Mouse (Mus musculus) gastrocnemius, adult 8-10 months (tissue): ENCODE data around the gene St3gal2. TPM values are rescaled to one million over a fixed set of nuclear protein-coding genes. Genes with fewer than 3 reads are reported as not detected.
A peak's percentile ranks its signal among the peaks of the same experiment; 100 is the strongest.
"Not testable (repeated sequence)": the region's sequence is repeated elsewhere in the genome, so short reads cannot be mapped to it uniquely, and the experiment has no call there.

Experiments
- DNase-seq, 2 experiments: peaks; one replicate each; pipeline ENCODE4 v3.0.0; 2022; ENCODE audit warnings: low spot score in 2 of 2
- total RNA-seq, 4 experiments: library from RNA; stranded (reverse); gene quantifications; 2 replicates each; pipeline ENCODE4 v1.2.4; 2022

The St3gal2 gene
- total RNA-seq, 4 experiments from 2014 or later = 45.0 to 59.2 (median 50.7) TPM

- no peak for DNase-seq
Observed at GRCm38 (mm10) chr8:110911576-110912570, 7.8 kb upstream of the St3gal2 start.

- DNase-seq = no peak
Observed at GRCm38 (mm10) chr8:110917415-110917814, 2.3 kb upstream of the St3gal2 start.

DNA sequence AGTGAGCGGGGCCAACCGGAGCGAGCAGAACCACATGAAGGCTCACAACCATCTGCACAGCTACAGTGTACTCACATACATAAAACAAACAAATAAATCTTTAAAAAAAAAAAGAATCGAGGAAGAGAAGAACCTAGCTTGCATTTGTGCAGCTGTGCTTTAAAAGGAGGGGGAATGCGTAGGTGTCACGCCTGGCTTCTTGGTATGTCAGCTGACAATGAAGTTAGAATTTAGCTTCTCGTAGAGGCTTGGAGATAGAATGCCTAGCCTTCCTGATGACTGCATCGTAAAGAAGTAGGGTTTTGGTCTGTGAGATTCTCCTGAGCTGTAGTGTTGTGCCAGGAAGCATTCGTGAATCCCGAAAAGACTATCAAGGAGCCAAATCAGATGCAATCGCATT lies 1.7 kb upstream of the St3gal2 start:
- DNase-seq = no peak

DNA sequence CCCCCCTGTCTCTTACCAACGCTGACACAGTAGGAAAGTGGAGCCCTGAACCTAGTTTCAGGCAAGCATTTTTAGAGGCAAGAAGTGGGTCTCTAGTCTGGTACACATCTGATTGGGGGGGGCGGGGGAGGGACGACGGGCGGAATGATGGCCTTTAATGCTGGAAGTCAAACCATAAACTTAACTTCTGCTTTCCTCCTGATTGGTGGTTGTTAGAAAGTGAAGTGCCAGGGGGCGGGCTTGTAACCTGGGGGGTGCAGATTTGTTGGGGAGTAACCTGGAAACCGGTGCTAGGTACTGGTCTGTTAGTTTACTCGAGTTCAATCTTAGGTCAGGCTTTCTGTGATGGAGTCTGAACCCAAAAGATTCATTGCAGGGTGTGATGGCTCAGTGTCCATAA lies 1.3 kb upstream of the St3gal2 start:
- DNase-seq = no peak

- DNase-seq = peak in 1 of 2 experiments; percentile 41
Observed at GRCm38 (mm10) chr8:110920032-110920772, 480 bp downstream of the St3gal2 start.

DNA sequence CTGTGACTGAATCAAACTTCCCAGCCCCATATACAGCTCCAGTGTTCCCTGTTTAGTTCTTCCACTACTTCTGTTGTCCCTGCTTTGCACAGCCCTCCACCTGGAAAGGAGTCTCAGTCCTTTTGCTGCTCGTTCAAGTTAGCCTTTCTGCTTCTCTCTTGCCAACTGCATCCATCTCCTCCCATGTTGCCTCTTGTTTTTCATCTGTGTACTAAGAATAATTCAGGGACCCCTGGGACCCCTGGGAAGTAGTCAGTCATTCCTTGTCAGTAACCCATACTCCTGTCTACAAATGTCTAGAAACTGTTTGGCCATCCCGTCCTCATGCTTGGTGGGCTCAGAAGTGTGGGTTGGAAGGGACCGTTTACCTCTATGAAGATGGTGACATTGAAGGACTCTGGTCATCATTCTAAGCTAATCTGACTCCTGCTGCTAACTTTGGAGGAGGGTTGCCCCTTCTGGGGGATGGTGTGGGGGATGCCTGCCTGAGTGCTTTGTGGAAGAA lies 1.1 kb downstream of the St3gal2 start:
- DNase-seq = no peak

GRCm38 (mm10) chr8:110921492-110922230 lies 1.9 kb downstream of the St3gal2 start:
- peak; percentile 65 to 73 for DNase-seq

DNA sequence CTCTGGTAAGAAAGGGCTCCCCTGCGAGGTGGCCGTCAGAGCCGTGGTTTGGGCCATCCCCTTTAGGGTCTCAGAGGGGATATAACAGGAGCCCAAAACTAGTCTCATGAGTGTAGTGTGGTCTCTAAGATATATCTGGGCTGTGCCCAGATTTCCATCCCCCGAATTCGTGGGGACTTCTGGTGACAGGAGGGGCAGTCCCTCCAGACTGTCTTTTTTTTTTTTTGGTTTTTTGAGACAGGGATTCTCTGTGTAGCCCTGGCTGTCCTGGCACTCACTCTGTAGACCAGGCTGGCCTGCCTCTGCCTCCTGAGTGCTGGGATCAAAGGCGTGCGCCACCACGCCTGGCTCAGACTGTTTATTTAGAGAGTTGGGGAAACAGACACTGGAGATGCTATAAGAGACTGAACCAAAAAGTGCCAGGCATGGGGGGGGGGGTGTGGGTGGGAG lies 6.0 kb downstream of the St3gal2 start:
- no peak for DNase-seq

DNA sequence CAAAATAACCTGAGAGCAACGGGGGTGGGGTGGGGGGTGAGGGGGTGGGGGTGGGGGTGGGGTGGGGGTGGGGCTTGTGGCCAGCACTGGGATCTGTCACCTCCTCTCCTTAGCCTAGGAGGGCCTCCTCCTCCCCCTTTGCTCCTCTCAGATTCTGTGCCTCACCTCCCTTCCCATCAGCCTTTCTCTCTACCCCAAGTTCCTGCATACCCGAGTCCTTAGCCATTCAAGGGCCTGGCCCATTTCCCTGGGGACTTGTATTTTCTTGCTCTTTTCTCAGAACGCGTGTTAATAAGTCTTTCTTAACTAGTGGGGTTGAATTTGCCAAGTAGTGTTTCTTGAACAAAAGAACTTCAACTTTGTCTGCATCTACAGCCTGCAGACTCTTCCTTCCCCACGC lies 7.0 kb downstream of the St3gal2 start:
- no peak for DNase-seq

DNA sequence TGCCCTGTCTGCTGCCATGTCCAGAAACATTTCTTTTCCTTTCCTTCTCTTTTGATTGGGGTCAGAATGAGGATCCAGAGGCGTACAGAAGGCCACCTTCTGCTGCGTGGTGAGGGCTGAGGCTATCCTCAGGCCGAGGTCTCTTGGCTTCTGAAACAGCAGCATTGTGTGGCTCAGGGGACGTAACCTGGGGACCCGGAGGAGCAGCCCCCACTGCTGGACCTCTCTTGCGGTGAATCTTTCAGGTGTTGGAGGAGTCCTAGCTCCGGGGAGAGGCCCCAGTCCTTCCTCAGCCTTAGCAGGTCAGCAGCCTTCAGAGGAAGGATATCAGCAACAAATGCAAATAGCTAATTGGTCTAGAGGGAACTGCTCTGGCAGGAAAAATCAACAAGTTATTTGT lies 8.7 kb downstream of the St3gal2 start:
- DNase-seq = no peak

DNA sequence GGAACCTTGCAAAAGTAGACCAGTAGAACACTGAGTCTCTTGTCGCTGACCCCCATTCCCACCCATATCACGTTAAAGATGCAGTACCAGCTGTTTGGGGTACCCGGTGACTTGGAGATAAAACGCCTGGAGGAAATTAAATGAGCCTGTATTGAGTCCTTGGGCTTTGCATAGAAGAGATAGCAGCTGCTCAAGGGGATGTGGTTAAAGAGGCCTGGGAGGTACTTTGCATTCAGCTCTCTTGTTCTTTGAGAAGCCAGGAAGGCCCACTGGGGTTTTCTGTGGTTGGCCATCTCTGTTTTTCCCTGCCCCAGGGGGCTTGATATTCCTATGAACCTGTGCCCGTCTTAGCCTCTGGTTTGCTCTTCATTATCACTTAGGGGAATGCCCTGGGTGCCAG lies 9.3 kb downstream of the St3gal2 start:
- DNase-seq = no peak

DNA sequence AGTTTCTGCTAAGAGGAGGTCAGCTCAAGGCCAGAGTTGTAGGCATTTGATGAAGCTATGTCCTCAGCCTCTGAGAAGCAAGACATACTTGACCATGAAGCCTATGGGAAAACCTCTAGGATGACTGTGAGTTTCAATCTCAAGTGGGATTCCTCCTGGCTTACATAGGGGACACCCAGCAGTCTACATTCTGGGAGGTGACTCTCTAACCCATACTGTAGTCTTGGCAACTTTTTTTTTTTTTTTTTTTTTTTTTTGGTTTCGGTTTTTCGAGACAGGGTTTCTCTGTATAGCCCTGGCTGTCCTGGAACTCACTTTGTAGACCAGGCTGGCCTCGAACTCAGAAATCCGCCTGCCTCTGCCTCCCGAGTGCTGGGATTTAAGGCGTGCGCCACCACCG lies 9.9 kb downstream of the St3gal2 start:
- not testable (repeated sequence) for DNase-seq

DNA sequence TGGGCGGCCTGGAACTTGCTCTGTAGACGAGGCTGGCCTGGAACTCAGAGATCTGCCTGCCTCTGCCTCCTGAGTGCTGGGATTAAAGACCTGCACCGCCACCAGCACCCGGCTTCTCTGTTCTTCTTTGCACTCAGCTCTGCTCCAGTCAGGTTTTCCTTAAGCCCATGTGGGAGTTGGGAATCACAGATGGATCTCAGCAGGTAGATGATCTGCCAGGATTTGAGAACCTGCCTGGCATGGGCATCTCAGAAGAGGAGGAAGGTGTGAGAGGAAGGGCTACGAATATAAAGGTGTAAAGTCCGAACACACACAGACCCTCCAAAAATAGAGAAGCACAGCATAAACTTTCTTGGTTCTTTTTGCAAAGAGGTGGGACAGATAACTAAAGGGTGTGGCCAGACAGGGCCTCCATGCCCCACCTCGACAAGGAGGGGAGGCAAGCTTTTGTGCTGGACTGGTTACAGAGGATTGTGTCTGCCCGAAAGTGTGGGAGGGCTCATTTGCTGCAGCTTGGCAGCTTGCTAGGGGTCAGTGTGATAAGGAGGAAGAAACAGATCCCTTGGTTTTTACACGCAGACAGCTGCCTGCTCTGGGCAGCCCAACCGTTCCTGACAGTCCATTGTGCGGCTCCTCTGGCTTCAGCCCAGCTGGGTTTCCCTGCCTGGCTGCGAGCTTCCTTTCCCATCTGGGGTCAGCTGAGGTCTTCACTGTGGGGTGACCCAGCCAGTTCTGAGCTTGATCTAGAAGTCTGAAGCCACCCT lies 11.6 kb downstream of the St3gal2 start:
- DNase-seq = peak; percentile 43 to 60

- DNase-seq = no peak
Observed at GRCm38 (mm10) chr8:110932444-110932843, 12.7 kb downstream of the St3gal2 start.

DNA sequence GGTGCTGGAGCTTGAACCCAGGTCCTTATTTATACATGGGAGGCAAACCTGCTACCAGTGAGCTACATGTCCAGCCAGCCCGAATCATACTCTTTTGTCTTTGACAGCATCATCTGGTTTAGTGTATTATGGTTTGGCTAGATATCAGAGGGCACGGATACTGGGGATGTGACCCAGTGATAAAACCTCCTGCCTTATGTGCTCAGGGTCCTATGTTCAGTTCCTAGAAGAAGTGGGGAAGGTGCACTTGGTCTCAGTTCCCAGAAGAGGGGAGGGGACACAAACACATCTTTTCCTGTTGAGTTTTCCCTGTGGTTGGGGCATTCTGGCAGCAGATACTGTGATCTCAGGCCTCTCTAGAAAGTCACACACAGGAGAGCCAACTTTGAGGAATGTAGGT lies 13.6 kb downstream of the St3gal2 start:
- DNase-seq = no peak

DNA sequence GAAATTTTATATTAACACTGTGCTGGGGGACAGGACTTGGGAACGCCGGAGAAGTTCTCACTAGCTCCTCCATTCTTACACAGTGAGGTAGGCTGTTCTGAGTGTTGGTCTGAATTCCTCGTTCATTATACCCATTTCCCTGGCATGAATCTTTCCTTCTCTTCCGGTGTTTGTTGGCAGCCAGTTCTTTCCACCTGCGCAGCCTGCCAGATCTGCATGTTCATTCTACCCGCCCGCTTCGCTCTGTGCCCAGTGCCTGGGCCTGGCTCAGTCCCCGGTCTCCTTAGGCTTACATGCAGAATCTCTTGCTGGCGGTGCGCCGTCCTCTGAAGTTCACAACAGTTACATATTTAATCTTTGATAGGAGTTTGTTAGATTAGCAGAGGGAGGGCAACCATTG lies 16.5 kb downstream of the St3gal2 start:
- peak in 1 of 2 experiments; percentile 59 for DNase-seq

DNA sequence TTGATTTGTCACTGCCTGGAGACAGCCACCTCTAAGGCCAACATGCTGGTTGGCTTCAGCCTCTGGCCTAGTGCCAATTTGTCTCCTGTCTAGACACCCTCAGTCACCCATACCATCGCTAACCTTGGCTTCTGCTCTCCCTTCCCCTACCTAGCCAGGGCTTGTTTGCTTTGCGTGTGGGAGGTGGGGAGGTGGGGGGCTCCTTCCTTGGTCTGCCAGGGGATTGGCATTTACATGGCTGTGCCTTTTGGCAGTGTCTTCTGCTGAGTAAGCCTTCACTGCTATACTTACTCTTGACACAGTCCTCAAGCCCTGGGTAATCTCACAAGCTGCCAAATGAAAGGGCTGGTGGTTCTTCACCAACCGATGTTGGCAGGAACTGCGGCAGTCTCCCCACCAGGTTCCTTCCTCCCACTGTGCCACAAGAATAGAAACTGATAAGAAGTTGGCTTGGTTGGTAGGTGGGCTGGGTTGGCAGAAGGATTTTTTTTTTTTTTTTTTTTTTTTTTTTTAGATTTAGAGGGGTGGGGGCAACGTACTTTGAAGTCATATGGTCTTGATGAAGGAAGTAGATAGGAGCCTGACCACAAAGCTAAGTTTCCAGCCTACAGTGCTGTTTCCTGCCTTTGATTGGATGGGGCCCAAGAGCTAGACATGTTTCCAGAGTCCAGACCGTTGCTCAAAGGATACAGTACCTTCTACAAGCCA lies 19.3 kb downstream of the St3gal2 start:
- DNase-seq = peak; percentile 37 to 43

GRCm38 (mm10) chr8:110940682-110941452 lies 21.1 kb downstream of the St3gal2 start:
- DNase-seq = no peak

DNA sequence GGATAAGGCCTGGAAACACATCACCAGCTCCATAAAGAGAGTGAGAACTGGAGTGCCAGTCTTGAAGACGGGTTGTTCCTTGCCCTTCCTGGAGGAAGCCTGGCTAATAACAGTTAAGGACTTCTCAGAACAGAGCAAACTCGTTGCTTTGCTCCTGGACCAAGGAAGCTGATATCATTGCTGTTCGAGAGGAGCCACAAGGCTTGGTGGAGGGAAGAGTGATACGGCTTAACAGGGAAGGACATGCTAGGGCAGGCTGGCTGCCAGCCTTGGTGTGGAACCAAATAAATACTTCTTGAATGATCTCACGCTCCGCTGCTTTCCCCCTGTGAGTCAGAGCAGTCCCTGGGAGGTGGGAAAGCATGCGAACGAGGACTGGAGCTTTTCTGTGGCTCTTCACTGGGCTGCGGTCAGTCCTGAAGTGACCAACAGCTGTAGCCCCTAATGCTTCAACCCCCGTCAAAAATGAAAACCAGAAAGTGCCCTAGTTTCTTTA lies 21.8 kb downstream of the St3gal2 start:
- DNase-seq = peak; percentile 86 to 88
